Mouse (Mus musculus) forelimb bud, embryonic 11.5 days (tissue): ENCODE data around the gene Nip7.
"Not testable (repeated sequence)": the region's sequence is repeated elsewhere in the genome, so short reads cannot be mapped to it uniquely, and the experiment has no call there.

Experiments
- DNase-seq: peaks from one replicate; pipeline ENCODE4 v3.0.0-alpha.2; 2012; ENCODE audit warnings: low read depth, low spot score

The Nip7 gene

GRCm38 (mm10) chr8:107065511-107066496, 9.1 kb downstream of the Nip7 start, which contains the start of gene Tmed6:
Gene Tmed6, minus strand, starts transcription at chr8:107065644.
- no peak for DNase-seq

DNA sequence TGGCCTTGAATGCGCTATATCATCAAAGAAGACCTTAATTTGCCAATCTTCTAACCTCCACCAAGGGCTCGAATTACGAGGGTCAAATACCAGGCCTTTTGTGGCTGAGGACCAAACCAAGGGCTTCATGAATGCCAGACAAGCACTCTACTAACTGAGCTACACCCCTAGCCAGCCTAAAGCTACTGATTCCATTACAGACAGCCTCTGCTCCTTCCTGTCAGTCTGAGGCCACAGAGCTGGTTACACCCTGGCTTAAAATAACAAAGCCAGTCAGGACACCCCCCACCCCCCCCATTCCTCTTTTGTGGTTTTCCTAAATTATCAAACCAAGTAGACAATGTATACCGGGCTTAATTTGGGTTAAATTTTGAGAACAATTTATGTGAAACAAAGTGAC, 17.0 kb downstream of the Nip7 start:
- DNase-seq = no peak

GRCm38 (mm10) chr8:107074128-107074527, 17.5 kb downstream of the Nip7 start:
- DNase-seq = no peak

GRCm38 (mm10) chr8:107076239-107076888, 19.7 kb downstream of the Nip7 start:
- no peak for DNase-seq

DNA sequence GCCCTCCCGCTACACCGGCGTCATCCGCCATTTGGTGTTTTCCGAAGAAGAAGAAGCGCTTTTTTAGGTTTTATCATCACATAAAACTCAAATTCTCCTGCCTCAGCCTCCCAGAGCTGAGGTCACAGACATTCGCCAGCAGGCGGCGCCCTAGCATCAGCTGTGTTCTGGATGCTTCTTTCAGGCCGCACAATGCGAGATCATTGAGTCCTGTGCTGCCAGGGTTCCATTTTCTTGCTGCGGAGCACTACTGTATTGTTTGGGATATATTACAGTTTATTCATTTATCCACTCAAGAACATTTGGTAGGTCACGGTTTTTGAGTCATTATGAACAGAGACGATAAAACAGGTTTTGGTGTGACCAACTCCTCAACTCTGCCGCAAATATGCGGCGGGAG, 28.7 kb downstream of the Nip7 start:
- no peak for DNase-seq

GRCm38 (mm10) chr8:107086018-107086417, 29.3 kb downstream of the Nip7 start:
- no peak for DNase-seq

DNA sequence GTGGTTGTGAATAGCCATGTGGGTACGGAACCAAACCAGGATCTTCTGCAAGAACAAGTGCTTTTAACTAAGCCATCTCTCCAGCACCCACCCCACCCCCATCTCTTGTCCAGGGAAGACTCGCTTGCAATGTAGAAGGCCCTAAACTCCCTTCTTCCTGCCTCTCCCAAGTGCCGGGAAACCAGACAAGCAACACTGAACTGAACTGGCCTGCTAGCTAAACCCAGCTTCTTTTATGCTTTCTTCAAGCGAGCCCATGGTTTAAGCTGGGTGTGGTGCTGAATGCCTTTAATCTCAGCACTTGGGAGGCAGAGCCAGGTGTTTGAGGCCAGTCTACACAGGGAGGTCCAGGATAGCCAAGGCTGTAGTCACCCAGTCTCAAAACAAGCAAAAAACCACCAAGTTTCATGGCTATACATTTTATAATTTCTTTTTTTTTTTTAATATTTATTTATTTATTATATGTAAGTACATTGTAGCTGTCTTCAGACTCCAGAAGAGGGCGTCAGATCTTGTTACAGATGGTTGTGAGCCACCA, 31.9 kb downstream of the Nip7 start:
- DNase-seq = no peak

DNA sequence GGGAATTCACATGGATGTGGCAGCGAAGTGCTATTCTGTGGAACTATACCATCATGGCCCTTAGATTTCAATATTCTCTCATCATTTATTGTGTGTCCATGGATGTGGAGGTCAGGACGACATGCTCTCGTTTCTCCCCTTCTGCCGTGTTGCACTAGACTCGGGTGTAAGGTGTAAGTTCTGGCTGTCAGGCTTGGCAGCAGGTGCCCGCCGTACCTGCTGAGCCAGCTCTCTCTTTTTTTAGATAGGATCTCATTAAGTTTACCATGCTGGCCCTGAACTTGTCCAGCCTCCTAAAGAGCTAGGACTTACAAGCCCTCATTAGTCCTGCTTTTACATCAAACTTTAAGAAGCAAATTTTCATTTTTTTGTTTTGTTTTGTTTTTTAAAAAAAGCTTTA, 33.9 kb downstream of the Nip7 start:
- no peak for DNase-seq

DNA sequence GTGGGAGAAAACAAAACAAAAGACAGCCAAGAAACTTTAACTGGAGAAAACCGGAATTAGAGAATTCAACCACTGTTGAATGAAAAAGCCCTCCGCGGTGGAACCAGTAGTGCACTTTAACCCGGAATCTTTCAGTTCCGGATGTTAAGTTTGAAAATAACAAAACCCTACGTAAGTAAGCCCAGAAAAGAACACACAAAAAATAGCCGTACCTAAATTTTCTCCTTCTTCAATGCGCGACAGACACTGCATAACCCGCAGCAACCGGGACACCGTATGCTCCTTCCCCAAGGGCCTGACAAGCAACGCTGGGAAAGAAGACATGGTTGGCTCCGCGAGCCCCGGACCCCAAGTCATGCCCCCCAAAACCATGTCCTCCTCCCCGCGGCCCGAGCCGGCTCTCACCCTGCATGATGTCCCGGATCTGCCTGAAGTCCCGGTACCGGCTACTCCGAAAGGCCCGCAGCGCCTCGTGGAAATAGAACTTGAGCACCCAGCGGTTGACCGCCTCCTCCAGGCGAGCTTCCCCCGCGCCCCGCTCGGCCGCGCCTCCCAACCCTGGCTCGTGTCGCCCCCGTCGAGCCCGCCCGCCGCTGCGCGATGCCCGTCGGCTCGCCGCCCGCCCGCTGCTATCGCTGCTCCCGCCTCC, 39.2 kb downstream of the Nip7 start:
- DNase-seq = no peak

DNA sequence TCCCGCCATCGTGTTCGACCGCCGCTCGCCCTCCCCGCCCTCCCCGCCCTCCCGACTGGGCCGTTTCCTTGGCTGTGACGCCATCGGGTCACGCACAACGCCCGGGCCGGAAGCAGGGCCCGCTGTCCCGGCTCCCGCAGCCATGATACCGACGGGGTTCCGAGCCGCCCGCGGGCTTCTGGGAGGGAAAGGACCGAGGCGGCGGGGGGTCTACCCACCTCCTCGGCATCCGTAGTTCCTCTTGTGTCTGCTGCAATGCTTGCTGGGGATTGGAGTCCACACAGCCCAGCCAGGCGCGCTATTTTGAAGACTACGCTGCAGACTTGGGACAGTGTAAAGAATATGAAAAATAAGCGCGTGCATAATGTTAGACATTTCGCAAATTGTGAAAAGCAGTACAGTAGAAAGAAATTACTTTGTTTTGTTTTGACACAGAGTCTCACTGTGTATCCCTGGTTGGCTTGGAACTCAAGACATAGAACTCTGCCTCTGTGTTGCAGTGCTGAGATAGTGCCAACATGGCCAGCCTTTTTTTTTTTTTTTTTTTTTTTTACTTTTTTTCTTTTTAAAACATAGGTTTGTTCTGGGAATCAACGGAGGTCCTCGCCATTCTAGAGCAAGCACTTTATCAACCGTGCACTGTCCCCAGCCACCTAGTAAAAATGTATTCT, 39.8 kb downstream of the Nip7 start, which contains the start of gene Terf2:
TSS of gene Terf2 (minus strand) at position 182 of the 671 bp plus-strand sequence.
- peak; percentile 94 for DNase-seq

DNA sequence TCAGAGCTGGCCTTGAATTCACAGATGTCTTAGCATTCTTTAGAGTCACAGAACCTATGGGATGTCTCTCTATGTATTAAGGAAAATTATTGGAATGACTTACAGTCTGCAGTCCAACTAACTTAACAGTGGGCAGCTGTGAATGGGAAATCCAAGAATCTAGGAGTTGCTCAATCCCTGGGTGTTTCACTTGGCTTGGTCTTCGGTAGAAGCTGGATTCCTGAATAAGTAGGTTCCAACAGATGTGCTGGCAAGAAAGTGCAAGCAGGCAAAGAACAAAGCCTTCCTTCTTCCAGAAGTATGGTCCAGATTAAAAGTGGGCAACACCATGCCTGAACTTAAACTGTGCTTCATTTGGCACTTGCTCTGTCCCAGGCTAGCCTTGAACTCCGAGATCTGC, 44.0 kb downstream of the Nip7 start:
- DNase-seq = no peak

DNA sequence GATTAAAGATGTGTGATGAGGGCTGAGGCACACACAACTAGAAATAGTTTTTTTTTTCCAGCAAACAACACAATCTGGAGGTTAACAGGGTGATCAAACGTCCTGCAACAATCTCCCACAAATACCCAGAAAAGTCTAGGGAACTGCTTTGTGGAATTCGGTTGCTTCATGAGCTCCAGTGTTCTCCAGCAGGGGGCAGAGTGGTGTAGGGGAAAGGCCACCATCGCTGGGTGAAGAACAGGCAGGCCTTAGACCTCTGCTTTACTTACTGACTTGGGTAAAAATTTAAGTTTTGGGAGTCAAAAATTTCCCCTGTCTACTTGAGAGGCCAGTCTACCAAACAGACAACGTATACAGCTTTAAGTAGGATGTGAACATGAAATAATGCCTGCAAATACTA, 47.9 kb downstream of the Nip7 start:
- peak; percentile 75 for DNase-seq

DNA sequence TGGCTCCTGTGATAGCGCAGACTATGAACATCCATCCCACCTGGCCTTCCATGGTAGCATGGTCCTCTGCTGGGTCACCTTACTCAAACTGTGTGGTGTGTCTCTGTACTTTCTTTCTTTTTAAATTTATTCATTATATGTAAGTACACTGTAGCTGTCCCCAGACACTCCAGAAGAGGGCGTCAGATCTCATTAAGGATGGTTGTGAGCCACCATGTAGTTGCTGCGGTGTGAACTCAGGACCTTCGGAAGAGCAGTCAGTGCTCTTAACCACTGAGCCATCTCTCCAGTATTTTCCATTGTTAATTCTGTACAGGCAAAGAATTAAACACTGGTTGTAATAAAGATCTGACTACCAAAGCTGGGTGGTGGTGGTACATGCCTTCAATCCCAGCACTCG, 51.4 kb downstream of the Nip7 start:
- not testable (repeated sequence) for DNase-seq

DNA sequence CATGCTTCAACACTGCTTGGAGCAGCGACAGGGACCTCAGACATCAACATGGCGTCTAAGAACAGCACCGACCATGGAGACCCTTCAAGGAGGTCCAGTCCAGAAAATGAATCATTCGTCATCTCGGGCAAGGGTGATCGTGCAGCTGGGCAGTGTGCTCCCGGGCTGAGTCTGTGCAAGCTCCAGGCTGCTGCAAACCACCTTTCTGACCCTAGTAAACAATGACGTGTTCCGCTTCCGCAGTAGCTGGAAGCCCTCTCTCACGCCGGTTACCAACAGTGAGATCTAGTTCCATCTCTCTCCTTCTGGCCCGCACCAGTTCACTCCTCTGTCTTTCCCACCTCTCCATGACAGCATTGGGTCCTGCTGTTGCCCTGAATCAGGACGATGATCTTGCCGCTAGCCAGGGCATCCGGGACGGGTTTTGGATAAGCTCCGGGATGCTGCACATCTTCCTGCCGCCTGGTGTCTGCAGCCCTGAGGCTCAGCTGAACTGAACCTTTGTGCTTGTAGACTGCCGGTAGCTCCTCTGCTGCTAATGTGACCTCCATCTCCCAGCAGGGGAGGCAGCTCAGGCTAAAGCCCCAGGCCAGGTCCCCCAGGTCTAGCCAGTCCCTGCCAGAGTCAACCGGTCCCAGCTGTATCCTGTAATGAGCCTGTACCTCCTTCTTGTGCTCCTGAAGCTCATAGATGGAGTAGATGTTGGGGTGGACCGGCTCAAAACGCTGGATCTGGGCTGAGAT, 52.5 kb downstream of the Nip7 start:
- DNase-seq = no peak

GRCm38 (mm10) chr8:107109816-107110435, 53.2 kb downstream of the Nip7 start:
- no peak for DNase-seq
